Mouse (Mus musculus) adrenal gland, postnatal 10 days (tissue): ENCODE results near the gene Baiap2. TPM values are rescaled to one million over a fixed set of nuclear protein-coding genes. Genes with fewer than 3 reads are reported as not detected.

Experiments
- DNase-seq: peaks from one replicate; pipeline ENCODE4 v3.0.0; 2021; ENCODE audit warnings: mixed read lengths
- total RNA-seq, 2 experiments: library from RNA; stranded (reverse); gene quantifications; 2 replicates each; pipeline ENCODE4 v1.2.3; 2021

Gene Baiap2
- total RNA-seq, 2 experiments from 2014 or later: 18.9 to 21.3 TPM

DNA sequence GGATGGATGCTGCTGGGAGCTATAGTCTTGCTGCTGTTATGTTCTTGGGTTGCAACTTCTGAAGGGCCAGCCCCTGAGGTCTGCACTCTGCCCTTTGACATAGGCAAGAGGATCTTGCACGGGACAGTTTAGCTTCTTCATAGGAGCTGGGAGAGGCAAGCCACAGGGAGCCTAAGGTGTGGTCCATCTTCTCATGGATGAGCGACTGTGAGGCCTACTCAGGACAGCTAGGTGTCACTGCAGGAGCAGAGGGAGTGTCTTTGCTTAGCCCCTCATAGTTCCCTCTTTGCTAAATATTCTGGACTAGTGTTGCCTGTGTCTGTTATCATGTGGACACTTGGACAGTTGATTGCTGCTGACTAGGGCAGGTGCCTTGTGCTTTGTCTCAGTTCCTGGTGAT is 5.3 kb downstream of the Baiap2 start:
- no peak for DNase-seq

DNA sequence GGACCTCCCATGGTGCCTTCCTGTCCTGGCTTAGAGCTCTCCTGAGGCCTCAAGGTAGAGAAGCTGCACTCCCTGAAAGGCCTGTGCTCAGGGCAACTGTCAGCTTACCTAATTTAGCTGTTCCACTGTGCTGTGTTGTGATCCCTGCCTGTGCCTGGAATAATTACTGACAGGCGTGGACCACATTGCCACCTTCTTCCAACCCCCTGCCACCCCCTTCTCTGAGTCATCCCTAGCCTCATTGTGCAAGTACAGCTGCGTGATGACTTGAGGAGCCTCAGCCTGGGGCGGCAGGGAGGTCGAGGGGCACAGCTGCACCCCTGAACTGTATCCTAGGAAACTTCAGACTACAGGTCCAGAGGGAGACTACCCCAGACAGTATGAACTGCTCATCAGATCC is 5.7 kb downstream of the Baiap2 start:
- DNase-seq: no peak

DNA sequence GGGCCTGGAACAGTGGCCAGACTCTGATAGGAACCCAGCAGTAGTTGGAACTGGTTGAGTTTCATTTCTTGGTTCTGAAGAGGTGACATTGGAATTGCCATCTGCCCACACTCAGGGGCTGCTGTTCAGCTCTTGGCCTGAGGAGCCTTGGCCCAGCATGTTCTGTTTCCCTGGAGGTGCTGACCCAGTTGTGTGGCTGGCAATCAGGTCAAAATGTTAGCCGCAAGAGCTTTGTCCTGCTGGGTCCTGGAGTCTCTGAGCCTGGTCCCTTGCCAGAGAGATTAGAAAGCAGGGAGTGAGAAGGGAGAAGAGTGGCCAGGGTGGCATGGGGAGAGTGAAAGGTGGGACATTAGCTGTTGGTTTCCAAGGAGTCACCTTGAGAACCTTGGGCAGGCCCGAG is 6.2 kb downstream of the Baiap2 start:
- peak; percentile 49 for DNase-seq

DNA sequence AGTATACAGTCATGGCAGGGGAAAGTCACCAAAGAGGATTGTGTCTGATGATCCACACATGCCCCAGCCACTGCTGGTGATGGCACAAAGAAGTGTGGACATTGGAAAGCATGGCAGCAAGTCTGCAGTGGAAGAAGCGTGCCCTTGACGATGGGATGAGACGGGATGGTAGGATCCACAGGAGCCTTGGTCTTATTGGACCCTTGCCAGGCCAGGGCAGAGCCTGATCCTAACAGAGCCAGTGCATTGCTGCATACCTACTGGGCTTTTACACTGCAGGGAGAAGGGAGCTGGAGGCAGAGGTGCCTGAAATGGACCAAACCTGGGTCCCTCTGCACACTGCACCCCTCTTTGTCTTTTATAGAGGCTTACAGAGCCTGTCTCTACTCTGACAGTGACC is 8.0 kb downstream of the Baiap2 start:
- DNase-seq: no peak

DNA sequence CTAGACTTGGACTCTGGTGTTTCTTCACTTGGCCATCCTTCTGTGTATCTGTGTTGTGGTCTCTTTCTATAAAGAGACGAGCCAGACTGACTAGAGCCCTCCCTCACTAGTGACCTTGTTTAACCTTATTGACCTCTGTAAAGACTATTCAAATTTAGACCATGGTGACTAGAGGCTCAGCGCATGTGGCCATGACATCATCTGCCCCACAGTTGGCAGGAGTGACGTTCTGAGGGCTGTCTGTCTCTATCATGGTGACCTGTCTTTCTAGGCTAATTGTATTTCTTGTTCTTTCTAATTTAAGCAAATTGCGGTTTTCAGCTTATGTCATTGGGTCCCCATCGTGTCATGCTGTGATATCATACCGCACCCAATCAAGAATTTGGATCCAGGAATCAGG is 8.8 kb downstream of the Baiap2 start:
- no peak for DNase-seq

DNA sequence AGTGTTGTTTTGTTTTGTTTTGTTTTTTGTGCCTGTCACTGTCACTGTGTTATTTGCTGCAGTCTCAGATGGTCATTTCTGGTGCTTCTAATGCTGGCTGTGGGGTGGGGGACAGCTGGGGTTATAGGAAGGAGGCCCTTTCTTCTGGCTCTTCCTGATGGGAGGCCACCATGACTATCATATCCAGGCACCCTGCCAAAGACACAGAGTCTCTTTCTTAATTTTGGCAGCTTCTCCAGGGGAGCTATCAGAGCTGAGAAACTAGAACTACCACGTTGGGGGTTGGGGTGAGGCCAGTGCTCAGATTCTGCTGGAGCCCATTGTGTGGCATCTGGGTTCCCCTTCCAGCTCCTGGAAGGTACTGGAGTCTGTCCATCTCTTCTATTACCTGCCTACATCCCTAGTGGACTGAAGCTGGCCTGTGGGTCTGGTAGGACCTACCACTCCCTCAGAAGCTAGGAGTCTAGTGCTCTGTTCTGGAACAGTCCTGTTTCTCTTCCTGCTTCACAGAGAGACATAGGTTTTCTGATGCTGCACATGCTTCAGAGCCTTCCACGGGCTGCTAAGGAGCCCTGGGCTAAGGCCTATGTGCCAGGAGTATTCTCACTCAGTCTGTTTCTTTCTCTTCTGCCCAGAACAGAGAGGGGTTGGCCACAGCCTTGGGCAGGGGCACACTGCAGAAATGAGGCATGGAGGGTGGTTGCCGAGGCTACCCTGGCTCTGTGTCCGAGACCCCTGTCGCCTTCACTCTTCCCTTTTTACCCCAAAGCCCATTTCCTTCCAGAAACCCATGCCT is 10.1 kb downstream of the Baiap2 start:
- DNase-seq: peak; percentile 75

DNA sequence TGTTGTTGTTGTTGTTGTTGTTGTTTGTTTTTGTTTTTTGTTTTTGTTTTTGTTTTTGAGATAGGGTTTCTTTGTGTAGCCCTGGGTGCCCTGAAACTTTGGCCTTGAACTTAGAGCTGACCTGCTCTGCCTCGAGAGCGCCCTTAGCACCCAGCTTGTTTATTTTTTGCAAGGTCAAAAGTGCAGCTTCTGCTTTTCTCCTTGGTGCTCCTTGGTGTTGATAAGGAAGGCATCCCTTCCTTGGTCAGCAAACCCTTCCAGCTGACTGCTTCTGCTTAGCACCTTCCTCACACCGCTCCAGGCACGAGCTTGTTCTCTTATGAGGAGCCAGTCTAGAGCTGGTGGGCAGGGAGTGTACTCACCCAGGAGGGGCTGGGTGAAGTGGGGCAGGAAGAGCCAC is 11.7 kb downstream of the Baiap2 start:
- DNase-seq: no peak

DNA sequence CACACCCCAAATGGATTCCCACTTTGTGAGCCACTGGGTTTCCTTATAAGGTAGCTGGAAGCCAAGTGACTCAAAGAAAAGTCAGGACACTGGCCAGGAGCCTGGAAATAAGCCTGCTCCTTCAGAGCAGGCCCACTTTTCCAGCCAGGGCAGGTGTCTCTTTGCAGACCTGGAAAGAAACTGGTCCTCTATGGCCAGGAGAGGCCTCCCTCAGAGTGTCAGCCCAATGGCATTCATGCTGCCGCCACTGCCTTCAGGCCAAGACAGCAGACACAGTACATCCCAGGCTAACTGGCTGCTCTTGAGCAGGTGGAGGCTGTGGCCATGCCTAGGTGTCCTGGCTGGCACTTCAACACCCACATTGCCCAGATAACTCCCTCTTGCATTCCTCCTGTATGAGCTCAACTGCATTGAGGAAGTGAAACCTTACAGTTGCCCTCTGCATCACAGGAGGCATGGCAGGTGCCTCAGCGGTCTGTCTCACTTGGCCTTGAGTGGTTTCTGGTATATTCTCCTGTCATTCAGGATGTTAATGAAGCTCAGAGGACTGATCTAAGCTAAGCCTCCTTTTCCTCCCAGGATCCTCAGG is 12.3 kb downstream of the Baiap2 start:
- DNase-seq: no peak

DNA sequence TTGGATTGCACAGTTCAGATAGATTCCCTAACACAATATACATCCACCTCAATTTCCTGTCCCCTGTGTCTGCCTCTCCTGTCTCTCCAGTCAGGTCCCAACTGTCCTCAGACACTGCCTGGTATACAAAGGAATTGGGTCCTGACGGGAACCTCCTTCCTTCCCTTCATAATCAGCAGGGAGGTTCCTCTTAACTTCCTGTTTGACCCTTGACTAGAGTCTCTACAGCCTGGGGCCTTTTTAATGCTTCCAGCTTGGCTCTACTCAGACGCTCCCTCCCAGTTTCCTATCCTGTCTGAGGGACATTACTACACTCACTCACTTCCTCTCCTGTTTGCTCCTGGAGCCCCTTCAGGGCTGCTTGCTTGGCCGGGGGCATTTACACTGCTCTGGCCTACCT is 12.9 kb downstream of the Baiap2 start:
- DNase-seq: no peak

DNA sequence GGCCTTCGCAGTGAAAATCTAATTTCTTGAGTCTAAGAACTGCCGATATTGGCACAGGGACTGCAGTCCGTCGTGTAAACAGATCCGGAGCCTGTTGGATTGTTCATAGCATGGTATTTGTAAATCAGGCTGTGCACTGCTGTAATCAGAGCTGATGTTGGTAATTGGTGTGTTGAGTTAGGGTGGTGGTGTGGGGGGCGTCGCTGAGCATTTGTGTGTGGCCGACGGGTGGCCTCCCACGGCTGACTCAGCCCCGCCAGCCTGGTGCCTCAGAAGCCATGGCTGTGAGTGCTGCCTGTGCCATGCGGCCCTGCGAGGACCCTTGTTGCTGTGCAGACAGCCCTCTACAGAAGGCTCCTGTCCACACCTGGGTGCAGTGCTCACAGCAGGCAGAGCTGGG is 14.0 kb downstream of the Baiap2 start:
- DNase-seq: no peak

DNA sequence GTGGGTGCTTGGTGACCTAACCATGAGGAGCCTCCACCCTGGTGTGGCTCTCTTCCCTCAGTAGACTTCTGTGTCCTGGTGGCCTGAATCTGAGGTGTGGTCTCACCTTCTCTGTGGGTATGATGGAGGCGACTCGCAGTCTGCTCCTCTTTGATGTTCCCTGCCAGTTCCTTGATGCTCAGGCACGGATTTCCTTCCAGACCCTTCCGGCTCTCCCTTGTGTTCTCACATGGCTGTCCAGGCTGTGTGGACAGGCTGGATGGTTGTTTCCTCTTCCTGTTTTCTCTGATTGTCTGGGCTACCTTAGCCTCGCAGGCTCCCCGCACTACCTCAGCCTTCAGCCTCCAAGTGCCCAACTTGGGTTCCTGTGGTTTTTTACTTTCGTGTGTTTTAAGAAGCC is 16.3 kb downstream of the Baiap2 start:
- DNase-seq: no peak

DNA sequence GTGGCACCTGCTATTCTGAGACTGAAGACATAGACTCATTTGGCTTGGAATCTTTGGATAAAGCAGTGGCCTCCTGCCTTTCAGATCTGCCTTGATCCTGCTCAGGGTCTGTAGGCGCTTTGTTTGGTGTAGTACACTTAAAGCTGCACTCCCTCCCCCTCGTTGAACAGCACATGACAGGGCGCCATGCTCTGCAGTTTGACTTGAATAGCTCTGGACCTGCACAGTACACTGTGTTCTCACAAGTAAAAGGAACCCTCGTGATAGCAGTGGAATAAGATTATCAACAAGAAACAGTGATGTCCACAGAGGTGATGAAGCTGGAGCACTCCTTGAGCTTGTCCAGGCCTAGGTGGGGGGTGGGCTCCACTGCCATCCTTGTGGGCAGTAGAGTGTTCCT is 17.2 kb downstream of the Baiap2 start:
- no peak for DNase-seq

DNA sequence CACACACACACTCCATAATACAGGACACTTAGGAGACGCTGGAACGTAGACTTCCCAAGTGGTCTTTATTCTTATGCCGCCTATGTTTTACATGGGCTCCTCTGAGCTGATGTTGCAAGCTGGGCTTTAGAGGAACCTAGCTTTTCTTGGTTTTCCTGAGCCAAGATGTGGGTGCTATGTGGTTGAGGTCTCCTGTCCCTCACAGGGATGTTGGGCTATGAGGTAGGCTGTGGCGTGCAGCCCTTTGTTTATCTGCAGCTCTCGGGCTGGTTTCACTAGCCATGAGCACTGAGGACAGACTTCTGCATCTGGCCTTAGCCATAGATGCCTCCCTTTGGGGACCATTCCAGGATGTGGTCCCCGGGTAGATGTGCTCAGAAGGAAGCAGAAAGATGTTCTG is 18.1 kb downstream of the Baiap2 start:
- DNase-seq: no peak

DNA sequence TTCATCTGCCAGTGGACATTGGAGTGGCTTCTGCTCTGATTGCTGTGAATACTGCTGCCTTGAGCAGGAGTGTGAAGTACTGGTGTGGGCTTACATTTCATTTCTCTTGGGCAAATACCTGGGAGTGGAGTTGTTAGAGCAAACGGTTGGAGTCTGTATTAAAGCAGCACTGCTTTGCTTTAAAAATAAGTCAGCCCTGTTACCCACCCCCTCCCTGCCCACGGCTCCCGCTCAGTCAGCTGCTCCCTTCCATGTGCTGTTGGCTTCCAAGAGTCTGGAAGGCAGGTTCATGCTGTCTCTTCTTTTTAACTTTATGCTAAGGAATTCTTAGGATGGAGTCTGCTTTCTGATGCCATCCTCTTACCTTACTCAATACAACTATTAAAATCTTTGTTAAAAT is 18.9 kb downstream of the Baiap2 start:
- no peak for DNase-seq

DNA sequence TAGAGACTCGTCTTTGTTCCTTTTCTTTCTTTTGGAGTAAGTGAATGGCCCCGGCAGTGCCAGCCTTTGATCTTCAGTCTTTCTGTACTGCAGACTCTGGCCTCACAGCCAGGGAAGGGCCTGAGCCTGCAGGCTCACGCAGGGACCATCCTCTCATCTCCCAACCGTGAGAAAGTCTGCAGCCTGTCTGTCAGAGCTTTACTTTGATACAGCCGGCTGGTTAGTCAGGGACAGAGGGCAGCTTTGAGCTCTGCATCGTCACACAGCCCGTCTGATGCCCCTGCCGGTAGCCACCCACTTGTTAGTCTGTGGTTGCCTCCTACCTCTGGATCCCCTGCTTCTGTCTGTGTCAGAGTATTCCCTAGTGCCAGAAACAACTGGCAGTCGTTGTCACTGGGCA is 22.5 kb downstream of the Baiap2 start:
- DNase-seq: no peak

DNA sequence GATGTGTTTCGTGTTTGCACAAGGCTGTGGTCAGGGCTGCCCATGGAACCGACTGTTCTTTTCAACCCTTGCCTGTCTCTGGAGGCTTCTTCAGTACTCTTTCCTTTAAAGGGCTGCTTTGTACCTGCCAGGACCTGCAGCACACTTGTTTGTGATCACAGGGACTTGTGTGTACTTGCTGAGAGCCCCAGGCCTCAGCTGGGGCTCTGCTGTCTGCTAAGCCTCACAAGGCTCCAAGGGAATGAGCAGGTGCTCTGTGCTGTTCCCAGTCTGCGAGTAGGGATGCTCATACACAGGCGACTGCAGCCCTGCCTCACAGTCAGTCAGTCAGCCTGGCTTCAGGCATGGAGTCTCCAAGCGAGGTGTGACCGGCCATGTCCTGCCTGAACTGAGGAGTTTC is 23.7 kb downstream of the Baiap2 start:
- DNase-seq: no peak

DNA sequence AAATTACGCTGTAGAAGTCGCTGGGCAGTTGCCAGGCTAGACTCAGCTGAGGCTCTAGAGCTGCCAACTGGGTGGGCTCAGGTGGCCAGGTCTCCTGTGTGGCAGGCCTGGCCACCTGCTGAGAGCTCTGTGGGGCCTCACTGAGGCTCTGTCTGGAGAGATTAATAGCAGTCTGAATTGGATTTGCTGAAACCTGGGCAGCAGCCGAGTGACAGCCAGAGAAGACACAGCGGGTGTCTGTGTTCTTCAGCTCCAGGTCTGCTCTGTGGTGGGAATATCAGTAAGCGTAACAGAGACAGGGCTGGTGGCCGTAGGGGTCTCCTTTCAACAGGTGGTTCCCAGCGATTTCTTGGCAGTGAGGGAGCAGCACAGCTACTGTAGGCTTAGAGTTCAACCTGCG is 24.8 kb downstream of the Baiap2 start:
- no peak for DNase-seq

DNA sequence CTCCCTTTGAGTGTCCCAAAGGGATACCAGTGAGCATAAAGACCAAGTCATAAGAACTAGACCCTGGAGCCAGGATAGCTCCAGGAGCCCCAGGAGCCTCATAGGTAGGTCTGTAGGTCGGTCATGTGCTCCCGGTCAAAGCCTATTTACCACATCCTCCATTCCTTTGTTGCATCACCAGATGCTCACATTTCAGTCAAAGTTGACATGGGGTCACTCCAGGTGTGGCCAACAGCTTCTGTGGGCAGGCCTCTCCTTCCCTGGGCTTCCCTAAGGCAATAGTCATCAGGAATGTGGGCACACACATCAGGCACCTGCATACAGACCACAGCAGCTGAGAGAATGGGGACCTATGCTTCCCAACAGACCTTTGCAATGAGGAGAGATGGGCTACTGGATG is 25.3 kb downstream of the Baiap2 start:
- no peak for DNase-seq

DNA sequence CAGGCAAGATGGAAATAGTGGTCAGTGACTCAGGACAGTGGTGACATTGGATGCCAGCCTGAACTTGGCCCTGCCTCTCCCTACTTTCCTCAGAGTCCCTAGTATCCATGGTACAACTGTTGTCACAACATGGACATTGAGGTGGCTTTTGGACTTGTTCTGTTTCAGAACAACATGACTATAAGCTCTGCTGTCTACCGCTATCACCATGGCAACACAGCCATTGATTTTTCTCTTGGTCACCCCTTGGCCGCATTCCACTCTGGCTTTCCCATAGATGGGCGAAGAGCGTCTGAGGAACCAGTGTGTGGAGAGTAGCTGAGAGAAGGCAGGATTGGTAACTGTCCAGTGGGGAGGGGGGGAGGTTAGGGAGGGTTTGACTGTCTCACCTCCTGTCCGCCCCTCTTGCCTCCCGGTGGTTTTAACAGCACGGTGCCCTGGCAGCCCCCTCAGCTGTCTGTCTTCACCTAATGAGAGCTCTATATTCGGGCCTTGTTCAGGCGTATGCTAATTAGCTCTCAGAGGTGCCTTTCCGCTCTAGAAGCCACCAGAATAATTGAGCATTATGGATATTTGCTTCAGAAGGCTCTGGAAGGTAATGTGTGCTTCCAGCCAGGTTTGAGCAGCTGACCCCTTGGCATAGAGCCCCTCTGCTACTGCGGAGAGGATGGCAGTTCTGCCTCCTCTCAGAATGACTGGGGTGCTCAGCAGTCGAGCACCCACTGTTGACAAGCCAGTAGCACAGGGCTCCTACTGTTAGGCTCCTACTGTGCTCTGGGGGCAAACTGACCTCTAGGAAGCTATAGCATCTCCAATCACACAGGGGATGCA is 27.7 kb downstream of the Baiap2 start:
- DNase-seq: no peak

DNA sequence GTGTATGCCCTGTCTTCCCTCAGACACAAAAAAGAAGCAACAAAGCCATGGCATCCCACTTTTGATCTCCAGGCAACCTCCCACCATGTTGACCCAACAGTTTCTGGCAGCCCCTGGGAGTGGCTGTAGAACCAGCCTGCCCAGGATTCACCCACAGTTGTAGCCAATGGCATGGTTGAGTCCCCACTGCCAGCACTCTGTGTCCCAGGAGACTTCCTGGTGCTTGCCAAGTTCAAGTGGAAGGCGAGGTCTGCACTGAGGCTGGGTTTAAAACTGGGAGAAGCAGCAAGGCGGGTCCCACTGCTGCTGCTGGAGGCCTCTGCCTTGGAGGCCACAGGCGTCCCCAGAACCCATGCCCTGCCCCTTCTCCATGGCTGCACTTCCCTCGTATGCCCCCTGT is 31.2 kb downstream of the Baiap2 start:
- peak; percentile 68 for DNase-seq

DNA sequence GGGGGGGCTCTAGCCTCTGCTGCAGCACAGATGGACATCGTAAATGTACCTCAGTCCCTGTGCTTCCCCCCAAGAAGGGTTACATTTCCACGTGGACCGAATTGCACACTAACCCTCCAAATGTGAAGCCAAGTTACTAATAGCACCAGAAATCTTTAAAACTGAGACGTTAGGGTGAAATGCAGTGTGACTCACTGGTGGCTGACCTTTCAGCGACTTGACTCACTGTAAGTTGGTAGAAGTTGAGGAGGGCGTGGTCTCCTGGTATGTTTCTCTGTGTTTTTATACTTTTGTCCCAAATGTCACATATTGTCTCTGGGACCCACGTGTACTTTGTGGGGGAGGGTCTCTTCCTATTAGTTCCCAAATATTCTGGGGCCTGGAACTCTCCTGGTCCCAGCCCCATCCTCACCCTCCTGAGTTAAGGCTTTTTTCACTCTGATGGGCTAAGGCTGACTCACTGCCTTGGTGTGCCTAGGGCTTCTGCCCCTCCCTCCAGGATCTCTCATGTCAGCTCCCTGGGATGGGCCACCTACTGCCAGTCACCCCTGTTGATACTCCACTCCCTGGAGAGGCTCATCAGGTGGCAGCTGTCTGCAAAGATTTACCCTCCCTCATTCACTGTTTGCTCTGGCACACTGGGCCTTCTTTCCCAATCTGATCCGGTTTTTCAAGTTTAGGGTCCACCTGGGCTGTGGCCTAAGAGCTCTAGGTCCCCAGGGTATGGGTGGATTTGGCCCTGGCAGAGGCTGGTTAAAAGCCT is 33.4 kb downstream of the Baiap2 start:
- peak; percentile 56 for DNase-seq

DNA sequence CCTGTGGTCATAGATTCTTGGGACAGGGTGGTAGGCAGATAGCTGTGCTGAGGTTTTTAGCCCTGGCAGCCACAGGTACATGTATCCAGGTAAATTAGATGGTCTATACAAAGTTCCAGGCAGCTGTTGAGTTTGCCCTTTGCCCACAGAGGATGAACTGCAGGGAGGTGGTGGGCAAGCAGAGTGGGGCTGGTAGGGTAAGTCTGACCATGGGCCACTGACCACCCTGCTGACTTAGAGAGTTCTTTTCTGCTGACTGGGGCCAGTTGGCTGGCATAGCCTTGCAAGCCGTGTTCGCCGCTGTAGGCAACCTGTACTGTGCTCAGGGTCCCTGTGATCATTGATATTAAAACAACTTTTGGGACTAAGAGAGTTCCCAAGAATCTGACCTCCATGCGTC is 36.1 kb downstream of the Baiap2 start:
- no peak for DNase-seq
